Mouse (Mus musculus): ENCODE results near the gene Gdi2.

- TF ChIP-seq POLR2A (IDR thresholded peaks at IDR 0.05; ENCODE audit: extremely low read depth, insufficient read depth, low read length) (no peak), CTCF (IDR thresholded peaks at IDR 0.05; ENCODE audit: extremely low read depth, insufficient read depth, low read length) (no peak)
These were observed 71.9 kb downstream of the Gdi2 start for GRCm38 (mm10) chr13:3609780-3610117.
